Mouse (Mus musculus): ENCODE measurements at regions not wholly inside any gene's neighbourhood (a gene's known extent, or its start where the extent isn't known, plus 50 kb on each side); places are given as distances from the start of the nearest gene placed in this dataset.

DNA sequence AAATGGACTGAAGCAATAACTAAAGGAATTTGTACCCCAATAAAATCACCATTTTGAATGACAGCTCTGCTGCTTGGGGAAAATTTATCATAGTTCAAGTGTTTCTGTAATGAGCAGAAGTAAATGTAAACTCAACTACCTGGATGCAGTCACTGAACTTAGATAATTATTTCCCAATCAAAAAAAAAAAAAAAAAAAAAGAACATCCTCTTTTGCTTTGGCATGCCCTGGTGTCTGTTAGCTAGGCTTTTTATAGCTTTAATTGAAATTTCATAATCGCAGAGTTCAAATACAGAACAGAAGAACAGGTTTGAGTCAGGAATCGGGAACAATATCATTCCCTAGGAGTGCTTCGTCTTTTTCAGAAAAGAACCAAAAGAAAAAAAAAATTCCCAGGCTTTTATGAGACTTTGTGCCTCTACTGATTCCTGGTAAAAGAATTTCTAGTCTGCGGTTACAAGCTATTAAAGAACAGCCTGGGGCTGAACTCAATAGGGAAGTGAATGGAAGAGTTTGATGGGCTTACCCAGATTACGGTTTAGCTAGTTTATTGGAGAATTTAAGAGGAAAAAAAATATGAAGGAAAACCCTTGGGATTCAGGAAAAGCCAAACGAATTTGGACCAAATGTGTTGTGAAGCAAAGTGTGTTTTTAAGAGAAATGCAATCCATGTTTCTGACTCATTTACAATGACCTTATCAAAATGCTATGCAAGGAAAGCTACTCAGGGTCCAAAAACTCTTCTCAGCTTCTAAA lies 1102.0 kb upstream of the Cited2 start:
- H3K4me1 ChIP-seq (ENCODE audit: control insufficient read depth, insufficient read depth, low read length): no peaks in the 10 kb centered on the region
- no peaks in the 10 kb centered on the region for H3K79me2 ChIP-seq (ENCODE audit: control insufficient read depth, insufficient read depth, low read length)
- no peak overlapping the region for H3K9ac ChIP-seq (ENCODE audit: low read depth, low read length)
- H3K4me3 ChIP-seq (ENCODE audit: insufficient read depth, low read depth, low read length): no peak overlapping the region
- 53% methylated on average over 6 of the region's 6 CpGs for WGBS
- H3K27ac ChIP-seq (replicated peaks; ENCODE audit: insufficient read depth, low read depth, low read length): no peak overlapping the region
- H3K36me3 ChIP-seq (ENCODE audit: control insufficient read depth, insufficient read depth, low read length): no peaks in the 10 kb centered on the region
- TF ChIP-seq CTCF (IDR thresholded peaks at IDR 0.05; ENCODE audit: low read depth, low read length): no peak
- TF ChIP-seq POLR2A (IDR thresholded peaks at IDR 0.05; ENCODE audit: extremely low read depth, insufficient read depth, low read length): no peak
- no peaks in the 10 kb centered on the region for H3K27me3 ChIP-seq (ENCODE audit: control insufficient read depth, insufficient read depth, low read length)
- peak; percentile 58 for DNase-seq (ENCODE audit: extremely low read depth, low read depth, low spot score)

GRCm38 (mm10) chr10:16622821-16623220 lies 1100.2 kb upstream of the Cited2 start:
- Histone ChIP-seq H3K36me3 (ENCODE audit: control insufficient read depth, insufficient read depth, low read length) (no peaks in the 10 kb centered on the region), H3K79me2 (ENCODE audit: control insufficient read depth, insufficient read depth, low read length) (no peaks in the 10 kb centered on the region), H3K27ac (replicated peaks; ENCODE audit: insufficient read depth, low read depth, low read length) (no peak overlapping the region), H3K9ac (ENCODE audit: low read depth, low read length) (no peak overlapping the region), H3K27me3 (ENCODE audit: control insufficient read depth, insufficient read depth, low read length) (no peaks in the 10 kb centered on the region), H3K4me1 (ENCODE audit: control insufficient read depth, insufficient read depth, low read length) (no peaks in the 10 kb centered on the region), H3K4me3 (ENCODE audit: insufficient read depth, low read depth, low read length) (no peak overlapping the region)
- TF ChIP-seq POLR2A (IDR thresholded peaks at IDR 0.05; ENCODE audit: extremely low read depth, insufficient read depth, low read length) (no peak), CTCF (IDR thresholded peaks at IDR 0.05; ENCODE audit: low read depth, low read length) (no peak)
- DNase-seq (ENCODE audit: extremely low read depth, low read depth, low spot score): no peak
- 94% methylated on average over 3 of the region's 3 CpGs for WGBS

- no peak overlapping the region for H3K4me3 ChIP-seq (ENCODE audit: insufficient read depth, low read depth, low read length)
- no peaks in the 10 kb centered on the region for H3K27me3 ChIP-seq (ENCODE audit: control insufficient read depth, insufficient read depth, low read length)
- H3K79me2 ChIP-seq (ENCODE audit: control insufficient read depth, insufficient read depth, low read length): no peaks in the 10 kb centered on the region
- 91% methylated on average over 2 of the region's 2 CpGs for WGBS
- no peak overlapping the region for H3K9ac ChIP-seq (ENCODE audit: low read depth, low read length)
- H3K4me1 ChIP-seq (ENCODE audit: control insufficient read depth, insufficient read depth, low read length): peaks cover 5% of the 10 kb centered on the region; the same call in 1 of the 2 replicates
- no peak overlapping the region for H3K27ac ChIP-seq (replicated peaks; ENCODE audit: insufficient read depth, low read depth, low read length)
- no peak for DNase-seq (ENCODE audit: extremely low read depth, low read depth, low spot score)
- no peaks in the 10 kb centered on the region for H3K36me3 ChIP-seq (ENCODE audit: control insufficient read depth, insufficient read depth, low read length)
- TF ChIP-seq POLR2A (IDR thresholded peaks at IDR 0.05; ENCODE audit: extremely low read depth, insufficient read depth, low read length) (no peak), CTCF (IDR thresholded peaks at IDR 0.05; ENCODE audit: low read depth, low read length) (no peak)
Measured at GRCm38 (mm10) chr10:16633236-16633635, 1089.8 kb upstream of the Cited2 start.

DNA sequence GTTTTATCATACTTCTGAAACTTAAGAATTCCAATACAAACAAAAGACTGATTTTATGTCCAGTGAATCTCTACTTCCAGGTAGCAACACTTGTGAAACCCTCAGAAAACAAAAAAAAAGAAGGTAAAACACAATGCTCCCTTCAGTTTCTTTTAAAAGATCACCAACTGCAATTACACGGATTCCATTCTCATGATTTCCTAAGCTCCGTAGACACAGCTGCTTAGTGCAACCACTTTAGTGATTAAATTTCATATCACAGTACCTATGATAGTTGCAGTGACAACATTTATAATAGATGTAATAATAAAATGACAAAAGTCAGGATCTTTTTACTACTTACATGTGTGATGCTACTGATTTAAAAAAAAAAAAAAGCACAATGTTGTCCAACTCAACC lies 1087.6 kb upstream of the Cited2 start:
- Histone ChIP-seq H3K4me3 (ENCODE audit: insufficient read depth, low read depth, low read length) (no peak overlapping the region), H3K36me3 (ENCODE audit: control insufficient read depth, insufficient read depth, low read length) (no peaks in the 10 kb centered on the region), H3K27me3 (ENCODE audit: control insufficient read depth, insufficient read depth, low read length) (no peaks in the 10 kb centered on the region), H3K27ac (replicated peaks; ENCODE audit: insufficient read depth, low read depth, low read length) (no peak overlapping the region), H3K4me1 (ENCODE audit: control insufficient read depth, insufficient read depth, low read length) (no peaks in the 10 kb centered on the region), H3K79me2 (ENCODE audit: control insufficient read depth, insufficient read depth, low read length) (no peaks in the 10 kb centered on the region), H3K9ac (ENCODE audit: low read depth, low read length) (no peak overlapping the region)
- DNase-seq (ENCODE audit: extremely low read depth, low read depth, low spot score): no peak
- TF ChIP-seq CTCF (IDR thresholded peaks at IDR 0.05; ENCODE audit: low read depth, low read length): no peak
- 96% methylated on average over 2 of the region's 2 CpGs for WGBS

GRCm38 (mm10) chr10:16637006-16637405 lies 1086.0 kb upstream of the Cited2 start:
- Histone ChIP-seq H3K36me3 (ENCODE audit: control insufficient read depth, insufficient read depth, low read length) (no peaks in the 10 kb centered on the region), H3K4me1 (ENCODE audit: control insufficient read depth, insufficient read depth, low read length) (no peaks in the 10 kb centered on the region), H3K9ac (ENCODE audit: low read depth, low read length) (no peak overlapping the region), H3K4me3 (ENCODE audit: insufficient read depth, low read depth, low read length) (no peak overlapping the region), H3K27me3 (ENCODE audit: control insufficient read depth, insufficient read depth, low read length) (no peaks in the 10 kb centered on the region), H3K79me2 (ENCODE audit: control insufficient read depth, insufficient read depth, low read length) (no peaks in the 10 kb centered on the region), H3K27ac (replicated peaks; ENCODE audit: insufficient read depth, low read depth, low read length) (no peak overlapping the region)
- DNase-seq (ENCODE audit: extremely low read depth, low read depth, low spot score): peak; percentile 62
- no peak for TF ChIP-seq POLR2A (IDR thresholded peaks at IDR 0.05; ENCODE audit: extremely low read depth, insufficient read depth, low read length)
- peak; percentile 63 for TF ChIP-seq CTCF (IDR thresholded peaks at IDR 0.05; ENCODE audit: low read depth, low read length)

GRCm38 (mm10) chr10:16638111-16638510 lies 1084.9 kb upstream of the Cited2 start:
- no peaks in the 10 kb centered on the region for H3K79me2 ChIP-seq (ENCODE audit: control insufficient read depth, insufficient read depth, low read length)
- TF ChIP-seq POLR2A (IDR thresholded peaks at IDR 0.05; ENCODE audit: extremely low read depth, insufficient read depth, low read length) (no peak), CTCF (IDR thresholded peaks at IDR 0.05; ENCODE audit: low read depth, low read length) (no peak)
- no peaks in the 10 kb centered on the region for H3K4me1 ChIP-seq (ENCODE audit: control insufficient read depth, insufficient read depth, low read length)
- 43% methylated on average over 2 of the region's 2 CpGs for WGBS
- H3K9ac ChIP-seq (ENCODE audit: low read depth, low read length): no peak overlapping the region
- no peaks in the 10 kb centered on the region for H3K36me3 ChIP-seq (ENCODE audit: control insufficient read depth, insufficient read depth, low read length)
- no peak overlapping the region for H3K27ac ChIP-seq (replicated peaks; ENCODE audit: insufficient read depth, low read depth, low read length)
- H3K27me3 ChIP-seq (ENCODE audit: control insufficient read depth, insufficient read depth, low read length): no peaks in the 10 kb centered on the region
- no peak overlapping the region for H3K4me3 ChIP-seq (ENCODE audit: insufficient read depth, low read depth, low read length)
- DNase-seq (ENCODE audit: extremely low read depth, low read depth, low spot score): no peak
